Mouse (Mus musculus) telencephalon, adult 2 months (tissue): ENCODE data around the gene Lypd3.

Experiments used
- DNase-seq: peaks from one replicate; pipeline ENCODE4 v3.0.0-alpha.2; 2011; ENCODE audit warnings: low read depth, low spot score

Gene Lypd3

GRCm38 (mm10) chr7:24636264-24636663, at the start of gene Lypd3:
Gene Lypd3 (plus strand): TSS chr7:24636550.
- no peak for DNase-seq

- DNase-seq = no peak
Measured at GRCm38 (mm10) chr7:24586828-24587227, 49.5 kb upstream of the Lypd3 start.

GRCm38 (mm10) chr7:24587330-24588105, 48.8 kb upstream of the Lypd3 start, which contains the start of the genes Ethe1 and Zfp575:
Gene Ethe1 (plus strand): TSS chr7:24587543.
Gene Zfp575 (minus strand): TSS chr7:24587641.
- DNase-seq = peak; percentile 72

GRCm38 (mm10) chr7:24588336-24588735, 48.0 kb upstream of the Lypd3 start:
- DNase-seq = no peak

- DNase-seq = no peak
Measured at GRCm38 (mm10) chr7:24591735-24592134, 44.6 kb upstream of the Lypd3 start.

- no peak for DNase-seq
Measured at GRCm38 (mm10) chr7:24592163-24592562, 44.2 kb upstream of the Lypd3 start.

- no peak for DNase-seq
Measured at GRCm38 (mm10) chr7:24592781-24593180, 43.6 kb upstream of the Lypd3 start.

- DNase-seq = no peak
Measured at GRCm38 (mm10) chr7:24593621-24594308, 42.6 kb upstream of the Lypd3 start.

- no peak for DNase-seq
Measured at GRCm38 (mm10) chr7:24594309-24594803, 42.0 kb upstream of the Lypd3 start.

GRCm38 (mm10) chr7:24595464-24595863, 40.9 kb upstream of the Lypd3 start:
- DNase-seq = no peak

- no peak for DNase-seq
Measured at GRCm38 (mm10) chr7:24598121-24598520, 38.2 kb upstream of the Lypd3 start.

GRCm38 (mm10) chr7:24599211-24600067, 36.9 kb upstream of the Lypd3 start:
- DNase-seq = no peak

- peak; percentile 90 for DNase-seq
Measured at GRCm38 (mm10) chr7:24600941-24601597, 35.3 kb upstream of the Lypd3 start.

- DNase-seq = no peak
Measured at GRCm38 (mm10) chr7:24605561-24605960, 30.8 kb upstream of the Lypd3 start.

- DNase-seq = no peak
Measured at GRCm38 (mm10) chr7:24606046-24606445, 30.3 kb upstream of the Lypd3 start.

- DNase-seq = no peak
Measured at GRCm38 (mm10) chr7:24608017-24608416, 28.3 kb upstream of the Lypd3 start.

- DNase-seq = no peak
Measured at GRCm38 (mm10) chr7:24608561-24608960, 27.8 kb upstream of the Lypd3 start.

- DNase-seq = no peak
Measured at GRCm38 (mm10) chr7:24610144-24610878, 26.0 kb upstream of the Lypd3 start, which contains the start of gene Phldb3. Gene Phldb3 (plus strand): TSS chr7:24610763.

GRCm38 (mm10) chr7:24610879-24611494, 25.4 kb upstream of the Lypd3 start:
- DNase-seq = no peak

GRCm38 (mm10) chr7:24611709-24612108, 24.6 kb upstream of the Lypd3 start:
- no peak for DNase-seq
